ENCODE assay signal across 8 mouse cellular contexts in genomic region chr3:84814762-84815381, GRCm38 (mm10). TPM values are rescaled to one million over a fixed set of nuclear protein-coding genes. Genes with fewer than 3 reads are reported as not detected.
DNase-seq lines count a peak whose midpoint lies in the region; ATAC-seq and TF ChIP-seq lines count a peak whose summit lies in the region.

Gene Fbxw7, plus strand, starts transcription at chr3:84815268.

- no peaks in the 10 kb centered on the region for H3K27me3 ChIP-seq in forebrain, embryonic 13.5 days
- H3K27me3 ChIP-seq in midbrain, embryonic 10.5 days (ENCODE audit: low read depth, poor library complexity, severe bottlenecking): no peaks in the 10 kb centered on the region

- H3K9ac ChIP-seq in forebrain, embryonic 13.5 days: peak within 1 kb of the TSS; percentile 94

- no peak for DNase-seq in lung, adult 2 months
- DNase-seq in lung, postnatal 25 days (ENCODE audit: low spot score): no peak
- DNase-seq in R1 (ENCODE audit: low read depth, low spot score): peak; percentile 38
- no peak for DNase-seq in heart, postnatal 36 days
- no peak for DNase-seq in layer of hippocampus, postnatal 25 days (ENCODE audit: extremely low spot score in 1 of 2, low spot score in 1 of 2)
- no peak for DNase-seq in midbrain, embryonic 10.5 days (ENCODE audit: low spot score)
- no peak for DNase-seq in adipocyte (ENCODE audit: low spot score)

- intact Hi-C loops in heart, postnatal 36 days (cut with DNase I): loop anchor here (2.0 to 10.0 kb wide), 3 partner anchors 28 to 860 kb away; no protein-coding TSS in a partner anchor

- TF ChIP-seq CTCF in lung, adult 2 months (IDR thresholded peaks at IDR 0.05; ENCODE audit: insufficient read depth, low read length): no peak

- no peaks in the 10 kb centered on the region for H3K36me3 ChIP-seq in forebrain, embryonic 13.5 days (ENCODE audit: poor library complexity, severe bottlenecking)
- H3K36me3 ChIP-seq in midbrain, embryonic 10.5 days: peaks cover 14% of the 10 kb centered on the region

- ATAC-seq in forebrain, embryonic 13.5 days: peak; percentile 64

- under 1% methylated on average over 40 of the region's 76 CpGs for WGBS in lung, adult 2 months
- WGBS in forebrain, embryonic 13.5 days: under 1% methylated on average over 36 of the region's 76 CpGs
- under 1% methylated on average over 64 of the region's 76 CpGs for WGBS in midbrain, embryonic 10.5 days

- H3K4me1 ChIP-seq in lung, adult 2 months (ENCODE audit: control insufficient read depth, insufficient read depth, low read length): no peaks in the 10 kb centered on the region; the same call in 1 of the 2 replicates
- H3K4me1 ChIP-seq in forebrain, embryonic 13.5 days: peaks cover 31% of the 10 kb centered on the region
- H3K4me1 ChIP-seq in midbrain, embryonic 10.5 days: peaks cover 31% of the 10 kb centered on the region

- TF ChIP-seq POLR2A in lung, adult 2 months (IDR thresholded peaks at IDR 0.05; ENCODE audit: borderline replicate concordance, extremely low read depth, low read depth, low read length): no peak

- peak within 1 kb of the TSS; percentile 98 for H3K4me2 ChIP-seq in forebrain, embryonic 13.5 days

- H3K27ac ChIP-seq in forebrain, embryonic 13.5 days: peak within 1 kb of the TSS; percentile 98
- H3K27ac ChIP-seq in midbrain, embryonic 10.5 days (replicated peaks): peak within 1 kb of the TSS; percentile 93

- peak within 1 kb of the TSS; percentile 96 for H3K4me3 ChIP-seq in lung, adult 2 months (replicated peaks; ENCODE audit: extremely low read depth, low read depth, low read length)
- peak within 1 kb of the TSS; percentile 98 for H3K4me3 ChIP-seq in forebrain, embryonic 13.5 days
- peak within 1 kb of the TSS; percentile 98 for H3K4me3 ChIP-seq in midbrain, embryonic 10.5 days

- H3K9me3 ChIP-seq in forebrain, embryonic 13.5 days (replicated peaks): no peaks in the 10 kb centered on the region
- no peaks in the 10 kb centered on the region for H3K9me3 ChIP-seq in midbrain, embryonic 10.5 days (replicated peaks)

RNA-seq across cellular contexts. Expression of gene Fbxw7, which starts in this region (rescaled TPM):
- polyA plus RNA-seq in lung, adult 2 months (2012; rRNA removed): 3.9 and 6.7 TPM in 2 replicates
- polyA plus RNA-seq in forebrain, embryonic 13.5 days (2015; fragmentation: Nextera tagmentation; extraction: Ambion mirVana): 28.1 and 30.1 TPM in 2 replicates
- total RNA-seq in heart, postnatal 36 days (2021): 10 to 100 TPM; 35.3 to 45.3 TPM
- total RNA-seq in layer of hippocampus, postnatal 25 days (2021): 100 to 1,000 TPM; 144 to 159 TPM
- 8.9 and 12.8 TPM in 2 replicates for polyA plus RNA-seq in midbrain, embryonic 10.5 days (2016; fragmentation: Nextera tagmentation; extraction: Ambion mirVana)
